8 mouse cellular contexts compared by ENCODE assay signal in genomic region chr2:32914362-32914761, GRCm38 (mm10). TPM values are rescaled to one million over a fixed set of nuclear protein-coding genes. Genes with fewer than 3 reads are reported as not detected.
DNase-seq lines count a peak whose midpoint lies in the region; ATAC-seq and TF ChIP-seq lines count a peak whose summit lies in the region.

No protein-coding gene starts in this region.

- no peak overlapping the region; the same call in 1 of the 2 replicates for H3K4me2 ChIP-seq in intestine, embryonic 14.5 days (ENCODE audit: low read length)

- intact Hi-C loops in left cerebral cortex, postnatal 10 days (cut with DNase I): loop anchor here (5.0 kb wide), 1 partner anchor 37 kb away; the partner anchor contains the start of gene Fam129b

- WGBS in intestine, embryonic 14.5 days: 54% methylated on average over 5 of the region's 5 CpGs

- H3K4me3 ChIP-seq in bone marrow macrophage, adult 2 months (ENCODE audit: insufficient read depth, low read length): no peak overlapping the region
- no peak overlapping the region for H3K4me3 ChIP-seq in intestine, embryonic 14.5 days (ENCODE audit: low read depth, low read length)

- H3K36me3 ChIP-seq in intestine, embryonic 14.5 days (ENCODE audit: control insufficient read depth, insufficient read depth, low read length): peaks cover 65% of the 10 kb centered on the region

- H3K4me1 ChIP-seq in bone marrow macrophage, adult 2 months (ENCODE audit: control insufficient read depth, insufficient read depth, low read length): peaks cover 30% of the 10 kb centered on the region
- peaks cover 11% of the 10 kb centered on the region; the same call in 1 of the 2 replicates for H3K4me1 ChIP-seq in intestine, embryonic 14.5 days (replicated peaks; ENCODE audit: control insufficient read depth, insufficient read depth, low read length)

- no peaks in the 10 kb centered on the region for H3K27me3 ChIP-seq in intestine, embryonic 14.5 days (replicated peaks; ENCODE audit: control insufficient read depth, insufficient read depth, low read length)

- TF ChIP-seq CTCF in bone marrow macrophage, adult 2 months (IDR thresholded peaks at IDR 0.05; ENCODE audit: low read depth, low read length): no peak

- peak overlapping the region; percentile 44 for H3K9ac ChIP-seq in intestine, embryonic 14.5 days (ENCODE audit: low read length)

- no peak for ATAC-seq in intestine, embryonic 14.5 days (replicated peaks; ENCODE audit: low FRiP score, low TSS enrichment, low read depth)
- no peak for ATAC-seq in megakaryocyte, adult 5-6 weeks (ENCODE audit: poor library complexity, severe bottlenecking)

- no peak for TF ChIP-seq POLR2A in bone marrow macrophage, adult 2 months (IDR thresholded peaks at IDR 0.05; ENCODE audit: borderline replicate concordance, low read depth, low read length)

- peak; percentile 95 for DNase-seq in heart, adult 11 months
- no peak for DNase-seq in heart, adult 8-10 months (ENCODE audit: low spot score)
- DNase-seq in intestine, embryonic 14.5 days (ENCODE audit: low spot score): no peak
- peak; percentile 90 for DNase-seq in lung, postnatal 25 days (ENCODE audit: low spot score)
- no peak for DNase-seq in left cerebral cortex, postnatal 10 days (ENCODE audit: extremely low spot score in 1 of 2, low spot score in 2 of 2)
- no peak for DNase-seq in retina, embryonic 14.5 days (ENCODE audit: low spot score)

- no peaks in the 10 kb centered on the region for H3K9me3 ChIP-seq in intestine, embryonic 14.5 days (ENCODE audit: control insufficient read depth, low read length)

- H3K27ac ChIP-seq in bone marrow macrophage, adult 2 months (ENCODE audit: insufficient read depth, low read depth, low read length): 0 out of 2 replicates have a peak overlapping the region, but pooled peaks have one; percentile 6
- peak overlapping the region; percentile 78 for H3K27ac ChIP-seq in intestine, embryonic 14.5 days (ENCODE audit: low read depth)

RNA-seq across cellular contexts. Expression of gene Fam129b, which starts 38.4 kb away (rescaled TPM):
- 10 to 100 TPM; 19.1 to 26.8 (median 22.6) TPM for total RNA-seq in heart, adult 8-10 months (2022)
- 78.3 and 90.1 TPM in 2 replicates for polyA plus RNA-seq in bone marrow macrophage, adult 2 months (2012; ENCODE audit: insufficient read depth, insufficient read length, missing spikeins)
- 22.3 and 25.2 TPM in 2 replicates for polyA plus RNA-seq in intestine, embryonic 14.5 days (2014; fragmentation: Nextera tagmentation; extraction: Ambion mirVana)
- total RNA-seq in megakaryocyte, adult 5-6 weeks (2015): 18.4 and 20.9 TPM in 2 replicates
- 38.3 and 40.7 TPM in 2 replicates for total RNA-seq in megakaryocyte, adult 5-6 weeks (2017)
- total RNA-seq in left cerebral cortex, postnatal 10 days (2021): 10 to 100 TPM; 26.0 to 26.6 TPM

RNA-seq across cellular contexts. Expression of gene Rpl12, which starts 47.0 kb away (rescaled TPM):
- 10 to 100 TPM; 56.3 to 66.1 (median 58.9) TPM for total RNA-seq in heart, adult 8-10 months (2022)
- polyA plus RNA-seq in bone marrow macrophage, adult 2 months (2012; ENCODE audit: insufficient read depth, insufficient read length, missing spikeins): 17.4 and 23.3 TPM in 2 replicates
- 259 and 272 TPM in 2 replicates for polyA plus RNA-seq in intestine, embryonic 14.5 days (2014; fragmentation: Nextera tagmentation; extraction: Ambion mirVana)
- 1,104 and 1,138 TPM in 2 replicates for total RNA-seq in megakaryocyte, adult 5-6 weeks (2015)
- total RNA-seq in megakaryocyte, adult 5-6 weeks (2017): 1,103 and 1,144 TPM in 2 replicates
- 100 to 1,000 TPM; 145 to 166 TPM for total RNA-seq in left cerebral cortex, postnatal 10 days (2021)

RNA-seq across cellular contexts. Expression of gene Lrsam1, which starts 47.1 kb away (rescaled TPM):
- 10 to 100 TPM; 13.1 to 21.8 (median 17.5) TPM for total RNA-seq in heart, adult 8-10 months (2022)
- 12.0 and 13.2 TPM in 2 replicates for polyA plus RNA-seq in bone marrow macrophage, adult 2 months (2012; ENCODE audit: insufficient read depth, insufficient read length, missing spikeins)
- polyA plus RNA-seq in intestine, embryonic 14.5 days (2014; fragmentation: Nextera tagmentation; extraction: Ambion mirVana): 7.0 and 7.9 TPM in 2 replicates
- total RNA-seq in megakaryocyte, adult 5-6 weeks (2015): 3.2 and 5.5 TPM in 2 replicates
- total RNA-seq in megakaryocyte, adult 5-6 weeks (2017): 7.2 and 10.6 TPM in 2 replicates
- total RNA-seq in left cerebral cortex, postnatal 10 days (2021): 10 to 100 TPM; 36.3 to 38.9 TPM

Comparison
In these comparisons a context has a peak if more than half of its experiments do, and no peak if none do; other contexts are left out.
1. DNase-seq: peak in heart, adult 11 months (single experiment) and lung, postnatal 25 days (single experiment); none in heart, adult 8-10 months (single experiment), intestine, embryonic 14.5 days (single experiment), left cerebral cortex, postnatal 10 days (0 of 2) and retina, embryonic 14.5 days (single experiment).
2. RNA of gene Rpl12, which starts 47.0 kb away (total RNA-seq): 1,103 to 1,144 TPM in megakaryocyte, adult 5-6 weeks; 145 to 166 TPM in left cerebral cortex, postnatal 10 days and 56.3 to 66.1 TPM in heart, adult 8-10 months; every median in the first group is over 4 times any median in the second.